Mouse (Mus musculus) kidney, embryonic 14.5 days (tissue): ENCODE data around the gene Myo18b. TPM values are rescaled to one million over a fixed set of nuclear protein-coding genes. Genes with fewer than 3 reads are reported as not detected.

ENCODE experiments used
- ATAC-seq: fragments of 200-750 bp; cut with Nextera tagmentation; 2 replicates; pipeline ENCODE4 v1.8.0; 2017; ENCODE audit warnings: moderate number of reproducible peaks, mild to moderate bottlenecking, moderate TSS enrichment, moderate library complexity; ENCODE audit not compliant: low FRiP score, low TSS enrichment
- H3K27ac ChIP-seq: fragments of 300-500 bp; sonication (generic); 2 replicates; pipeline ENCODE4 v1.5.1; 2014; ENCODE audit warnings: low read depth, mild to moderate bottlenecking, low read length, moderate library complexity, mixed read lengths
- H3K27me3 ChIP-seq: fragments of 300-500 bp; sonication (generic); 2 replicates; pipeline ENCODE4 v1.6.1; 2014; ENCODE audit warnings: mild to moderate bottlenecking, low read length; ENCODE audit not compliant: control insufficient read depth, insufficient read depth
- H3K36me3 ChIP-seq: fragments of 300-500 bp; sonication (generic); 2 replicates; pipeline ENCODE4 v1.6.1; 2014; ENCODE audit warnings: low read length, mixed read lengths; ENCODE audit not compliant: control insufficient read depth, insufficient read depth
- H3K4me1 ChIP-seq: fragments of 300-500 bp; sonication (generic); 2 replicates; pipeline ENCODE4 v1.6.1; 2014; ENCODE audit warnings: low read length, mixed read lengths; ENCODE audit not compliant: control insufficient read depth, insufficient read depth
- H3K4me2 ChIP-seq: fragments of 300-500 bp; sonication (generic); replicated peaks from 2 replicates; pipeline ENCODE4 v1.6.1; 2014; ENCODE audit warnings: low read depth, mild to moderate bottlenecking, low read length
- H3K4me3 ChIP-seq: fragments of 300-500 bp; sonication (generic); 2 replicates; pipeline ENCODE4 v1.5.1; 2014; ENCODE audit warnings: mild to moderate bottlenecking, low read length
- H3K9ac ChIP-seq: fragments of 300-500 bp; sonication (generic); 2 replicates; pipeline ENCODE4 v1.6.1; 2014; ENCODE audit warnings: low read depth, mild to moderate bottlenecking, low read length, moderate library complexity
- H3K9me3 ChIP-seq: fragments of 300-500 bp; sonication (generic); 2 replicates; pipeline ENCODE4 v1.6.1; 2016; ENCODE audit warnings: low read length; ENCODE audit not compliant: control insufficient read depth
- WGBS: fragments of 180-500 bp; shearing (Covaris S2); extraction: QIAGEN DNeasy Blood & Tissue Kit; methylation state at CpG from one replicate; pipeline ENCODE4 v1.1.7; 2014; 5-methylcytosine and 5-hydroxymethylcytosine counted together
- polyA plus RNA-seq: library from polyadenylated mRNA; unstranded; fragments of >200 nt; fragmentation: Nextera tagmentation; extraction: Ambion mirVana; gene quantifications from 2 replicates; pipeline ENCODE4 v1.2.1, GENCODE M21; 2014

Myo18b gene
- polyA plus RNA-seq, 1 experiment from 2014 or later = 0.26 TPM

GRCm38 (mm10) chr5:112781231-112781630 lies 114.9 kb downstream of the Myo18b start:
- ATAC-seq = no peak
- no peak overlapping the region for H3K27ac ChIP-seq
- no peak overlapping the region for H3K4me3 ChIP-seq
- no peaks in the 10 kb centered on the region for H3K4me1 ChIP-seq
- no peaks in the 10 kb centered on the region for H3K36me3 ChIP-seq
- H3K9ac ChIP-seq = no peak overlapping the region
- H3K9me3 ChIP-seq = no peaks in the 10 kb centered on the region
- H3K27me3 ChIP-seq = no peaks in the 10 kb centered on the region; the same call in 1 of the 2 replicates
- no peak overlapping the region for H3K4me2 ChIP-seq
- 89% methylated on average over 4 of the region's 4 CpGs for WGBS

GRCm38 (mm10) chr5:112780383-112780782 lies 115.8 kb downstream of the Myo18b start:
- ATAC-seq = no peak
- Histone ChIP-seq H3K36me3 (no peaks in the 10 kb centered on the region), H3K4me3 (no peak overlapping the region), H3K27me3 (no peaks in the 10 kb centered on the region; the same call in 1 of the 2 replicates), H3K27ac (no peak overlapping the region), H3K4me1 (no peaks in the 10 kb centered on the region), H3K4me2 (no peak overlapping the region), H3K9me3 (no peaks in the 10 kb centered on the region), H3K9ac (no peak overlapping the region)
- WGBS = 74% methylated on average over 5 of the region's 5 CpGs

GRCm38 (mm10) chr5:112776781-112777405 lies 119.3 kb downstream of the Myo18b start:
- no peak for ATAC-seq
- WGBS = 61% methylated on average over 15 of the region's 15 CpGs

GRCm38 (mm10) chr5:112773429-112773828 lies 122.7 kb downstream of the Myo18b start:
- Histone ChIP-seq H3K9ac (no peak overlapping the region), H3K36me3 (no peaks in the 10 kb centered on the region), H3K4me1 (0 out of 2 replicates have a peak, but pooled peaks cover 3% of the 10 kb centered on the region), H3K27me3 (no peaks in the 10 kb centered on the region), H3K9me3 (no peaks in the 10 kb centered on the region), H3K4me2 (no peak overlapping the region), H3K4me3 (no peak overlapping the region), H3K27ac (no peak overlapping the region)
- ATAC-seq = no peak
- WGBS = 63% methylated on average over 4 of the region's 4 CpGs

More at GRCm38 (mm10) chr5:112776781-112777405, 119.3 kb downstream of the Myo18b start:
- H3K27me3 ChIP-seq = no peaks in the 10 kb centered on the region; the same call in 1 of the 2 replicates
- no peak overlapping the region for H3K4me2 ChIP-seq
- H3K4me1 ChIP-seq = no peaks in the 10 kb centered on the region
- no peak overlapping the region for H3K27ac ChIP-seq
- no peaks in the 10 kb centered on the region for H3K36me3 ChIP-seq
- H3K4me3 ChIP-seq = no peak overlapping the region
- H3K9ac ChIP-seq = no peak overlapping the region
- H3K9me3 ChIP-seq = no peaks in the 10 kb centered on the region

- H3K4me2 ChIP-seq = no peak overlapping the region
- H3K4me3 ChIP-seq = no peak overlapping the region
- 0 out of 2 replicates have a peak, but pooled peaks cover 3% of the 10 kb centered on the region for H3K4me1 ChIP-seq
- WGBS = 56% methylated on average over 6 of the region's 6 CpGs
- no peak for ATAC-seq
- no peaks in the 10 kb centered on the region for H3K27me3 ChIP-seq
- no peaks in the 10 kb centered on the region for H3K36me3 ChIP-seq
- no peak overlapping the region for H3K27ac ChIP-seq
- no peak overlapping the region for H3K9ac ChIP-seq
- H3K9me3 ChIP-seq = no peaks in the 10 kb centered on the region
Observed at GRCm38 (mm10) chr5:112771376-112771901, 124.7 kb downstream of the Myo18b start.

- H3K4me2 ChIP-seq = no peak overlapping the region
- no peaks in the 10 kb centered on the region for H3K36me3 ChIP-seq
- H3K9me3 ChIP-seq = no peaks in the 10 kb centered on the region
- no peaks in the 10 kb centered on the region for H3K27me3 ChIP-seq
- H3K4me3 ChIP-seq = no peak overlapping the region
- 6% methylated on average over 4 of the region's 4 CpGs for WGBS
- H3K9ac ChIP-seq = no peak overlapping the region
- ATAC-seq = peak; percentile 62; the same call in 1 of the 2 replicates
- H3K4me1 ChIP-seq = 0 out of 2 replicates have a peak, but pooled peaks cover 3% of the 10 kb centered on the region
- no peak overlapping the region for H3K27ac ChIP-seq
Observed at GRCm38 (mm10) chr5:112769721-112770119, 126.4 kb downstream of the Myo18b start.

GRCm38 (mm10) chr5:112769020-112769720 lies 127.0 kb downstream of the Myo18b start:
- WGBS = 19% methylated on average over 11 of the region's 11 CpGs
- Histone ChIP-seq H3K9me3 (no peaks in the 10 kb centered on the region), H3K4me1 (0 out of 2 replicates have a peak, but pooled peaks cover 3% of the 10 kb centered on the region), H3K4me2 (no peak overlapping the region), H3K27ac (no peak overlapping the region), H3K36me3 (no peaks in the 10 kb centered on the region), H3K27me3 (no peaks in the 10 kb centered on the region), H3K4me3 (no peak overlapping the region), H3K9ac (no peak overlapping the region)
- ATAC-seq = peak; percentile 84

GRCm38 (mm10) chr5:112768556-112768955 lies 127.6 kb downstream of the Myo18b start:
- Histone ChIP-seq H3K4me1 (0 out of 2 replicates have a peak, but pooled peaks cover 3% of the 10 kb centered on the region), H3K4me2 (no peak overlapping the region), H3K4me3 (no peak overlapping the region), H3K9me3 (no peaks in the 10 kb centered on the region), H3K9ac (no peak overlapping the region), H3K36me3 (no peaks in the 10 kb centered on the region), H3K27me3 (no peaks in the 10 kb centered on the region), H3K27ac (no peak overlapping the region)
- ATAC-seq = no peak
- whole genome bisulfite sequencing = 79% methylated on average over 5 of the region's 5 CpGs
